Mouse (Mus musculus) liver, adult 2 months (tissue): ENCODE data around the gene Sfxn5. TPM values are rescaled to one million over a fixed set of nuclear protein-coding genes. Genes with fewer than 3 reads are reported as not detected.

Source experiments
- DNase-seq: peaks from one replicate; pipeline ENCODE4 v3.0.0-alpha.2; 2011; ENCODE audit warnings: low read depth, low spot score; ENCODE audit errors: extremely low read depth
- H3K27ac ChIP-seq: fragments of 200-500 bp; replicated peaks from 2 replicates; pipeline ENCODE4 v1.5.1; 2012; ENCODE audit warnings: low read depth, mild to moderate bottlenecking, control low read depth, inconsistent platforms, low read length; ENCODE audit not compliant: insufficient read depth
- H3K27me3 ChIP-seq: fragments of 200-500 bp; 2 replicates; pipeline ENCODE4 v1.6.1; 2012; ENCODE audit warnings: mild to moderate bottlenecking, moderate library complexity, low read length, inconsistent platforms; ENCODE audit not compliant: control insufficient read depth, insufficient read depth
- H3K36me3 ChIP-seq: fragments of 200-500 bp; 2 replicates; pipeline ENCODE4 v1.6.1; 2012; ENCODE audit warnings: low read length, inconsistent platforms; ENCODE audit not compliant: control insufficient read depth, insufficient read depth
- H3K4me1 ChIP-seq: fragments of 200-500 bp; 2 replicates; pipeline ENCODE4 v1.6.1; 2011; ENCODE audit warnings: low read length; ENCODE audit not compliant: control insufficient read depth, insufficient read depth
- H3K4me3 ChIP-seq: fragments of 200-500 bp; 2 replicates; pipeline ENCODE4 v1.5.1; 2011; ENCODE audit warnings: low read depth, mild to moderate bottlenecking, control low read depth, low read length, moderate library complexity; ENCODE audit not compliant: insufficient read depth
- H3K79me2 ChIP-seq: fragments of 200-500 bp; 2 replicates; pipeline ENCODE4 v1.6.1; 2012; ENCODE audit warnings: inconsistent platforms, mild to moderate bottlenecking, low read length, moderate library complexity; ENCODE audit not compliant: control insufficient read depth, insufficient read depth
- H3K9ac ChIP-seq: fragments of 200-500 bp; 2 replicates; pipeline ENCODE4 v1.6.1; 2012; ENCODE audit warnings: low read depth, mild to moderate bottlenecking, control low read depth, inconsistent platforms, low read length
- CTCF ChIP-seq: fragments of 200-500 bp; IDR thresholded peaks from 2 replicates; pipeline ENCODE4 v1.5.1; 2011; ENCODE audit warnings: low read depth, low read length, control low read depth
- POLR2A ChIP-seq: fragments of 200-500 bp; IDR thresholded peaks from 2 replicates; pipeline ENCODE4 v1.6.1; 2011; ENCODE audit warnings: low read length, control low read depth; ENCODE audit not compliant: insufficient read depth; ENCODE audit errors: extremely low read depth
- WGBS: fragments of 180-500 bp; shearing (Covaris S2); methylation state at CpG from one replicate; pipeline ENCODE4 v1.1.7; 2018; 5-methylcytosine and 5-hydroxymethylcytosine counted together
- polyA plus RNA-seq: library from polyadenylated mRNA; depleted of rRNA; stranded (reverse); fragments of >200 nt; gene quantifications from 2 replicates; pipeline ENCODE4 v1.2.3, GENCODE M21; 2012
- total RNA-seq: library from RNA; depleted of rRNA; stranded (reverse); fragments of >200 nt; gene quantifications from 2 replicates; pipeline ENCODE4 v1.2.3, GENCODE M21; 2014

The Sfxn5 gene
- total and polyA plus RNA-seq, 2 experiments: 23.4 to 23.6 TPM

GRCm38 (mm10) chr6:85234796-85235195, 98.4 kb downstream of the Sfxn5 start:
- WGBS: 82% methylated on average over 5 of the region's 5 CpGs
- Histone ChIP-seq H3K79me2 (no peaks in the 10 kb centered on the region), H3K4me1 (no peaks in the 10 kb centered on the region), H3K4me3 (no peak overlapping the region), H3K36me3 (no peaks in the 10 kb centered on the region), H3K27ac (no peak overlapping the region), H3K27me3 (no peaks in the 10 kb centered on the region), H3K9ac (no peak overlapping the region)
- DNase-seq: no peak
- TF ChIP-seq POLR2A (no peak), CTCF (no peak)

DNA sequence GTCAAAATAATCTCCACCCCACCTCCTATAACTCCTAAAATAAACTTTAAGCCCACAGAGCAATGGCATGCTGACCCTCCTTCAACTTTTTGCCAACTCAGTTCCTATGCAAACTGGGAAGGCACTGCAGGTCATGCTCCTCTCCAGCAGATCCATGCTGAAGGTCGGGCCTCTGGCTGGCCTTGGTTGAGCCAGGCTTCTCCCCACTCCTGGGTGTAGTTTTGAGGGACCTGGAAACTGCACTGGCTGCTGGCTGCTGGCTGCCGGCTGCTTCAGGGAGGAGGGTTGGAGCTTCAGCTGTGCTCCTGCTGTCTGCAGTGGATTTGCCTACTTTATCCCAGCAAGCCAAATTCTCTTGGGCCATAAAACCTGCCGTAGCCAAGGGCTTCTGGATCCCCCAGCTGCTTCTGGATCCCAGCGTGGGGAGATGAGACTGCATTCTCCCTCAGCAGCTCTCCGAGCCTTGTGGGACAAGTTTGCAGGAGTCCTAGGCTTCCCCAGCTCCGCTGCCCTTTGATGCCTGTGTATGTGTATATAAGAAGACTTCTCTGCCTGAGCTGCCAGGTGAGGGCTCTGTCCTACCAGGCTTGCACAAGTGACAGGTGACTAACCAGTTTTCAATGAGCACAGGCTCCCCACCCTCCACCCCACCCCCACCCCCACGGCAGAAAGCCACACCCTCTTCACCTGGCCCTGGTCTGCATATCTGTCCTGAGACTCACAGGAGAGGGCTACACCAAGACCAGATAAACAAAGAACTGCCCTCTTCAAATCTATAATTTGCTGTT, 100.2 kb downstream of the Sfxn5 start:
- Histone ChIP-seq H3K4me1 (no peaks in the 10 kb centered on the region), H3K79me2 (no peaks in the 10 kb centered on the region), H3K27me3 (no peaks in the 10 kb centered on the region), H3K36me3 (no peaks in the 10 kb centered on the region; the same call in 1 of the 2 replicates), H3K27ac (no peak overlapping the region), H3K9ac (no peak overlapping the region), H3K4me3 (no peak overlapping the region)
- no peak for DNase-seq
- TF ChIP-seq CTCF (no peak), POLR2A (no peak)
- WGBS: 74% methylated on average over 7 of the region's 7 CpGs

- no peak for TF ChIP-seq POLR2A
- TF ChIP-seq CTCF: no peak
- Histone ChIP-seq H3K79me2 (no peaks in the 10 kb centered on the region), H3K4me3 (no peak overlapping the region), H3K27ac (no peak overlapping the region), H3K36me3 (no peaks in the 10 kb centered on the region; the same call in 1 of the 2 replicates), H3K4me1 (no peaks in the 10 kb centered on the region), H3K27me3 (no peaks in the 10 kb centered on the region), H3K9ac (no peak overlapping the region)
- DNase-seq: no peak
- 93% methylated on average over 4 of the region's 4 CpGs for WGBS
Observed at GRCm38 (mm10) chr6:85232045-85232444, 101.2 kb downstream of the Sfxn5 start.

- TF ChIP-seq CTCF (no peak), POLR2A (no peak)
- 68% methylated on average over 6 of the region's 6 CpGs for WGBS
- Histone ChIP-seq H3K27me3 (no peaks in the 10 kb centered on the region), H3K4me1 (no peaks in the 10 kb centered on the region), H3K9ac (no peak overlapping the region), H3K4me3 (no peak overlapping the region), H3K36me3 (no peaks in the 10 kb centered on the region; the same call in 1 of the 2 replicates), H3K27ac (no peak overlapping the region), H3K79me2 (no peaks in the 10 kb centered on the region)
- DNase-seq: no peak
Observed at GRCm38 (mm10) chr6:85231469-85231868, 101.8 kb downstream of the Sfxn5 start.

- H3K9ac ChIP-seq: no peak overlapping the region
- no peak overlapping the region for H3K27ac ChIP-seq
- no peaks in the 10 kb centered on the region for H3K79me2 ChIP-seq
- WGBS: 49% methylated on average over 3 of the region's 3 CpGs
- H3K36me3 ChIP-seq: peaks cover 2% of the 10 kb centered on the region; the same call in 1 of the 2 replicates
- no peaks in the 10 kb centered on the region for H3K4me1 ChIP-seq
- DNase-seq: no peak
- H3K4me3 ChIP-seq: no peak overlapping the region
- no peak for TF ChIP-seq CTCF
- TF ChIP-seq POLR2A: no peak
- H3K27me3 ChIP-seq: no peaks in the 10 kb centered on the region
Observed at GRCm38 (mm10) chr6:85230762-85231161, 102.5 kb downstream of the Sfxn5 start.

DNA sequence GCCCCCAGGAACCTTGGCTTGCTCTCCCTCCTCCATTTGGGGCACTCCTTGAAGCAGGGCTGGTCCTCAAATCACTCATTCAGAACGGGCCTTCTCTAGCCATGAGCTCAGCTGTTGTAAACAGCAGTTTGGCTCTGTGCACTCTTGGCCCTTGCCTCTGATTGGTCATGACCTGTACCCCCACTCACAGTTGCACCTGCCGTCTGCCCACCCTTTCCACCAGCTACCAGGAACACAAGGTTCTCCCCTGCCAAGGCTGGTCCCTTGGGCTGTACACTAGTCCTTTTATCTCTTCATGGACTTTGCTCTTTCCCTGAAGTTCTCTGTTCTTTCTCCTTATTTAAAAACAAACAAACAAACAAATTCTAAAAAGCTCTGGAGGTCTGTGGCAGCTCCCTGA, 105.7 kb downstream of the Sfxn5 start:
- WGBS: 62% methylated on average over 2 of the region's 2 CpGs

More for the DNA sequence above, 105.7 kb downstream of the Sfxn5 start:
- Histone ChIP-seq H3K79me2 (no peaks in the 10 kb centered on the region), H3K9ac (no peak overlapping the region), H3K36me3 (peaks cover 2% of the 10 kb centered on the region; the same call in 1 of the 2 replicates), H3K27ac (no peak overlapping the region), H3K4me1 (peaks cover 8% of the 10 kb centered on the region), H3K4me3 (no peak overlapping the region), H3K27me3 (no peaks in the 10 kb centered on the region)
- no peak for DNase-seq
- TF ChIP-seq CTCF: no peak
